Mouse (Mus musculus) lung, postnatal 0 days (tissue): ENCODE measurements around the gene Pparg. TPM values are rescaled to one million over a fixed set of nuclear protein-coding genes. Genes with fewer than 3 reads are reported as not detected.

Experiments used
- ATAC-seq: fragments of 200-750 bp; cut with Nextera tagmentation; 2 replicates; pipeline ENCODE4 v1.8.0; 2017; ENCODE audit warnings: moderate library complexity
- DNase-seq: peaks from one replicate; pipeline ENCODE4 v3.0.0-alpha.2; 2016; ENCODE audit warnings: low spot score
- H3K27ac ChIP-seq: fragments of 300-500 bp; sonication (generic); 2 replicates; pipeline ENCODE4 v1.5.1; 2014; ENCODE audit warnings: antibody characterized with exemption, mild to moderate bottlenecking, low read length, mixed read lengths
- H3K27me3 ChIP-seq: fragments of 300-500 bp; sonication (generic); replicated peaks from 2 replicates; pipeline ENCODE4 v1.6.1; 2014; ENCODE audit warnings: low read length, mixed read lengths; ENCODE audit not compliant: insufficient read depth
- H3K36me3 ChIP-seq: fragments of 300-500 bp; sonication (generic); 2 replicates; pipeline ENCODE4 v1.6.1; 2014; ENCODE audit warnings: low read length, mixed read lengths; ENCODE audit not compliant: insufficient read depth
- H3K4me1 ChIP-seq: fragments of 300-500 bp; sonication (generic); 2 replicates; pipeline ENCODE4 v1.6.1; 2014; ENCODE audit warnings: antibody characterized with exemption, low read depth, low read length, mixed read lengths; ENCODE audit not compliant: insufficient read depth
- H3K4me2 ChIP-seq: fragments of 300-500 bp; sonication (generic); replicated peaks from 2 replicates; pipeline ENCODE4 v1.6.1; 2014; ENCODE audit warnings: low read depth, mild to moderate bottlenecking, low read length, moderate library complexity, mixed read lengths
- H3K4me3 ChIP-seq: fragments of 300-500 bp; sonication (generic); 2 replicates; pipeline ENCODE4 v1.5.1; 2014; ENCODE audit warnings: low read depth, low read length
- H3K9ac ChIP-seq: fragments of 300-500 bp; sonication (generic); replicated peaks from 2 replicates; pipeline ENCODE4 v1.6.1; 2014; ENCODE audit warnings: low read depth, mild to moderate bottlenecking
- H3K9me3 ChIP-seq: fragments of 300-500 bp; sonication (generic); 2 replicates; pipeline ENCODE4 v1.6.1; 2016; ENCODE audit warnings: low read length, mixed read lengths
- CTCF ChIP-seq: IDR thresholded peaks from 2 replicates; pipeline ENCODE4 v1.5.1; 2016; ENCODE audit warnings: antibody characterized with exemption, mild to moderate bottlenecking
- EP300 ChIP-seq: IDR thresholded peaks from 2 replicates; pipeline ENCODE4 v1.6.1; 2016; ENCODE audit warnings: antibody characterized with exemption, mild to moderate bottlenecking, control low read depth
- WGBS: fragments of 180-500 bp; shearing (Covaris S2); extraction: QIAGEN DNeasy Blood & Tissue Kit; methylation state at CpG from one replicate; pipeline ENCODE4 v1.1.7; 2014; 5-methylcytosine and 5-hydroxymethylcytosine counted together
- polyA plus RNA-seq: library from polyadenylated mRNA; unstranded; fragments of >200 nt; fragmentation: Nextera tagmentation; extraction: Ambion mirVana; gene quantifications from 2 replicates; pipeline ENCODE4 v1.2.1, GENCODE M21; 2015

Gene Pparg
- polyA plus RNA-seq, 1 experiment from 2014 or later, result 7.7 TPM

DNA sequence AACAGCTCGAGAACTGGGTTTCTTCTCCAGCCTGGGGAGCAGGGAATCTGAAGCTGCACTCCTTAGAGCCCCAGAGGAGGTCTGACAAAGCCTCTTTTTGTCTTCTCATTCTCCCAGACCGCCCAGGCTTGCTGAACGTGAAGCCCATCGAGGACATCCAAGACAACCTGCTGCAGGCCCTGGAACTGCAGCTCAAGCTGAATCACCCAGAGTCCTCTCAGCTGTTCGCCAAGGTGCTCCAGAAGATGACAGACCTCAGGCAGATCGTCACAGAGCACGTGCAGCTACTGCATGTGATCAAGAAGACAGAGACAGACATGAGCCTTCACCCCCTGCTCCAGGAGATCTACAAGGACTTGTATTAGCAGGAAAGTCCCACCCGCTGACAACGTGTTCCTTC is 129.1 kb downstream of the Pparg start:
- 83% methylated on average over 9 of the region's 9 CpGs for WGBS

DNA sequence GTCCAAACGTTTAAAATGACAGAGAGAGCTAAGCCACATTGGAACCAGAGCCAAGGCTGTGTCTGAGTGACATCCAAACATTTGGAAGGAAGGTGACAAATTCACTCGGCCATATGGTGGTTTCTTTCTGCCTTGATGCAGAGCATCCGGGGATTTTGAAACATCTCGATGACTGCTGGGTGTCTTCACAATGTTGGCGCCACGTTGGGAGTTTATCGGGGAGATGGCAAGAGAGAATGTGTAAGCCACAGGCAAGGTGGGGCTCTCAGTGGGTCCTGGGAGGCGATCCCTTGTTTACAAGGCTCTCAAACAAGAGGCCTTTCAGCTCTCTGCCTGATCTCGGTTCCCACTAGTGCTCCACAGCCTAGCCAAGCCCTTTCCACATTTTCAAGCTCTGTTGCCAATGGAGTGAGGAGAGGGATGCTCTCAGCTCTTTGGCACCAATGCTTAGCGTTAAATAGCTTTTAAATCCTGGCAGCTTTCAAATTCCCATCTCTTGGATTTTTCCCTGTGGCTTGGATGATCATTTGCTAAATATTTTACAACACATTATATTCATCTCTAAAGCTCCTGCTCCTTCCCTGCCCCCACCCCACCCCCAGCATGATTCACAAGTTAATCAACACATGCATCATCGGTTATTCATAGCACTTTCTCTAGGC is 132.3 kb downstream of the Pparg start:
- ATAC-seq, result peak; percentile 73

More for the DNA sequence above, 129.1 kb downstream of the Pparg start:
- Histone ChIP-seq H3K27me3 (no peaks in the 10 kb centered on the region), H3K4me3 (no peak overlapping the region), H3K27ac (no peak overlapping the region), H3K9ac (no peak overlapping the region), H3K4me1 (no peaks in the 10 kb centered on the region), H3K36me3 (no peaks in the 10 kb centered on the region), H3K4me2 (no peak overlapping the region), H3K9me3 (no peaks in the 10 kb centered on the region)
- no peak for DNase-seq
- TF ChIP-seq EP300 (no peak), CTCF (no peak)
- no peak for ATAC-seq

DNA sequence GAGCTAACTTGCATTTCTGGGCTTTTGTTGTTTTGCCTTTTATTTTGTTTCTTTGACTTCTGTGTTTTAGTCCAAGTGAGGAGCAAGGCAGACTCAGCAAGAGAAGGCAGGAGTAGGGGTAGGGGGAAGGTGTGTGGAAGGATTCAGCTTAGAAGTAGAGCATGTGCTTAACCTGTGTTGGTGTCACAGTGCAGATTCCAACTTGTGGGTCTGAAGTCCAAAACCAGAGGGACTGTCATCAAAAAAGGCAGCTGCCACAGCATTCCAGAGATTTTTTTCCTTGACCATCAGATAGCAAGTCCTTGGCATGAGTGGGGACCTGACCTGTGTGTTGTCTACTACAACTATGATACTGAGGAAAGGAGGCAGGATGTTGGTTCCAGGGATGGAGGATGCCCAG is 133.1 kb downstream of the Pparg start:
- Histone ChIP-seq H3K27ac (no peak overlapping the region), H3K9me3 (no peaks in the 10 kb centered on the region)

More for the DNA sequence above, 132.3 kb downstream of the Pparg start:
- Histone ChIP-seq H3K9me3 (no peaks in the 10 kb centered on the region), H3K27ac (no peak overlapping the region), H3K9ac (no peak overlapping the region), H3K36me3 (no peaks in the 10 kb centered on the region), H3K27me3 (no peaks in the 10 kb centered on the region), H3K4me3 (no peak overlapping the region), H3K4me2 (no peak overlapping the region), H3K4me1 (no peaks in the 10 kb centered on the region)
- DNase-seq, result peak; percentile 70
- 34% methylated on average over 11 of the region's 11 CpGs for WGBS
- TF ChIP-seq CTCF (no peak), EP300 (no peak)

DNA sequence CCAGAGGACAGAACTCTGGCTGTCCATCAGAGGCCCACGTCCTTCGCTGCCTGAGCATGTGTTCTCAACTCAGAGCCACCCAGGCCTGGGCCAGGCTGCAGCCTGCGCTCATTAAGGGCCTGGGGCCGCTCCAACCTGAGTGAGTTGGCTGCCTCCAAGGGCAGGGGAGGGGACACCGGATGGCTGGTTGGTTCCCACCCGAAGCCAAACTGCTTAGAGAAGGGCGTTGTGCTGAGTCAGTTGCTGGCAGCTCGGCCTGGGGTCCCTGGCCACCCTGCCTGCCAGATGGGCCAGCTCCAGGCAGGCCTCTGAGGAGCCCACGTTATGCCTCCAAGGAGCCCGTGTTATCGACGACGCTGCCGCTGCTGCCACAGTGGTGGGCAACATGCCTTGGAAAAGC is 138.8 kb downstream of the Pparg start:
- no peaks in the 10 kb centered on the region for H3K27me3 ChIP-seq
- H3K4me2 ChIP-seq, result no peak overlapping the region
- H3K9ac ChIP-seq, result no peak overlapping the region
- DNase-seq (no peak), ATAC-seq (peak; percentile 43)
- TF ChIP-seq CTCF, result no peak
- no peak for TF ChIP-seq EP300
- 65% methylated on average over 14 of the region's 14 CpGs for WGBS
- H3K36me3 ChIP-seq, result no peaks in the 10 kb centered on the region
- no peak overlapping the region for H3K27ac ChIP-seq
- no peaks in the 10 kb centered on the region for H3K9me3 ChIP-seq
- no peaks in the 10 kb centered on the region for H3K4me1 ChIP-seq
- H3K4me3 ChIP-seq, result no peak overlapping the region

More for the DNA sequence above, 133.1 kb downstream of the Pparg start:
- DNase-seq (no peak), ATAC-seq (no peak)
- Histone ChIP-seq H3K36me3 (no peaks in the 10 kb centered on the region), H3K4me1 (no peaks in the 10 kb centered on the region), H3K27me3 (no peaks in the 10 kb centered on the region), H3K4me2 (no peak overlapping the region), H3K4me3 (no peak overlapping the region), H3K9ac (no peak overlapping the region)
- TF ChIP-seq EP300, result no peak
- TF ChIP-seq CTCF, result no peak

DNA sequence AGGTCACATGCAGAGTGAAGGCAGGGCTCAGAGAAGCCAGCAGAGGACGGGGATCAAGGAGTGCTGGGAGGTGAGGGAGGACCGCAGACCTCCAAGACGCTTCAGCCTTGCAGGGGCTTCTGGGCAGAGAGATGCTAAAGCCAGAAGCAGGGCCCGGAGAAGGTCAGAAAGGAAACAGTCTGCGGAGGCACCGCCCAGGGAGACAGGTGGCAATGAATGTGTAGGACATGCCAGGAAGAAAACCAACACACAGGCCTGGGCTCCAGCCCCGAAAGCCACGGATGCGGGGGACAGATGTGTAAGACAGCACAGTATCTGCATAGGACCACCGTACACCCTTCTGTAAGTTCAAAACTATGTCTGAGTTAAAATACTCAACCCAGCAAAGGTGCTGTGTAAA is 139.5 kb downstream of the Pparg start:
- Histone ChIP-seq H3K4me1 (no peaks in the 10 kb centered on the region), H3K27ac (no peak overlapping the region), H3K4me2 (no peak overlapping the region), H3K9me3 (no peaks in the 10 kb centered on the region), H3K27me3 (no peaks in the 10 kb centered on the region), H3K9ac (no peak overlapping the region), H3K4me3 (no peak overlapping the region), H3K36me3 (no peaks in the 10 kb centered on the region)
- ATAC-seq (no peak), DNase-seq (no peak)
- WGBS, result 85% methylated on average over 10 of the region's 10 CpGs
- TF ChIP-seq CTCF (no peak), EP300 (no peak)

DNA sequence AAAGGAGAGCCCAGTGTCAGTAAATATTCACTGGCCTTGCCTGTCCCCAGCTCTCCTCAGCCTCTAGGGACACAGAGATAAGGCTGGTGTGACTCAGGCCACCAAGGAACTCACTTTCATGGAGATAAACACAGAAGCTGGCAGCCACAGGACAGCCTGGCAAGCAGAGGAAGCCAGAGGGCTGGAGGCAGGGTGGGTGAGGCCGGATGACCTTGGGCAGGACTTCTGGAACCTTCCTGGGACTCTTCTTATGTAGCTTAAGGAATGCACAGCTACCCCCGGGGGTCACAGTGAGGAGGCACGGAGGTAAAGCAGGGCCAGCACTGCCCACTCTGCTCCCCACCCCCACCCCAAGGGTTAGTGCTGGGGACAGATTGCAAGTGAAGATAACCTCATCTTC is 140.4 kb downstream of the Pparg start:
- Histone ChIP-seq H3K36me3 (no peaks in the 10 kb centered on the region), H3K9ac (no peak overlapping the region), H3K4me1 (no peaks in the 10 kb centered on the region), H3K9me3 (no peaks in the 10 kb centered on the region), H3K4me2 (no peak overlapping the region), H3K27ac (no peak overlapping the region), H3K27me3 (no peaks in the 10 kb centered on the region), H3K4me3 (no peak overlapping the region)
- DNase-seq, result no peak
- TF ChIP-seq CTCF (0 out of 2 replicates have a peak, but pooled peaks have one; percentile 7), EP300 (no peak)
- peak; percentile 15; the same call in 1 of the 2 replicates for ATAC-seq
- WGBS, result 37% methylated on average over 3 of the region's 3 CpGs

DNA sequence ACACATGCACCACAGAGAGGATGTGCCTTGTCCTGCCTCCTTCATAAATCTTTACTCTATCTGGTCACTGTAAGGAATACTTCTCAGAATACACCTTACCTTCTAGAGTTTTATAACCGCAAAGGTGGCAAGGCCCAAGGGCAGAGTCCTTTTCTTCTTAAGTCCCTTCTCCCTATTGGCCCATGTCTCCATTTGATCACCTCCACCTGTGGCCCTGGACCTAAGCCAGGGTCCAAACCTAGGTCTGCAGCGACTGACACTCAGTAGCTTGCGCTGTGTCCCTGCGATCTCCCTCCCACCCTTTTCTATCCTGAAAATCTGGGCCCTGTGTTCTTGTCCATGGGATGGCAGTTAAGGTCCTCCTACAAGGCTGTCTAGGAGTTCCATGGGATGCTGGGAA is 142.3 kb downstream of the Pparg start:
- Histone ChIP-seq H3K4me2 (no peak overlapping the region), H3K9ac (no peak overlapping the region), H3K4me3 (no peak overlapping the region), H3K27me3 (no peaks in the 10 kb centered on the region), H3K36me3 (no peaks in the 10 kb centered on the region), H3K9me3 (no peaks in the 10 kb centered on the region), H3K27ac (no peak overlapping the region), H3K4me1 (no peaks in the 10 kb centered on the region)
- 94% methylated on average over 4 of the region's 4 CpGs for WGBS
- TF ChIP-seq CTCF, result no peak
- no peak for TF ChIP-seq EP300
- no peak for DNase-seq
- no peak for ATAC-seq
